ENCODE assay signal across 8 mouse cellular contexts in genomic region chr5:102843934-102844709, GRCm38 (mm10).
DNase-seq lines count a peak whose midpoint lies in the region; ATAC-seq and TF ChIP-seq lines count a peak whose summit lies in the region.

No protein-coding gene starts in this region.

- peak; percentile 76 for ATAC-seq in intestine, embryonic 14.5 days (replicated peaks; ENCODE audit: low FRiP score, low TSS enrichment, low read depth)
- no peak for ATAC-seq in midbrain, postnatal 0 days (ENCODE audit: low FRiP score)

- H3K4me2 ChIP-seq in intestine, embryonic 14.5 days (ENCODE audit: low read length): peak overlapping the region; percentile 61; the same call in 1 of the 2 replicates
- H3K4me2 ChIP-seq in midbrain, postnatal 0 days (ENCODE audit: low read depth, low read length, poor library complexity, severe bottlenecking): peak overlapping the region; percentile 69

- DNase-seq in embryo, embryonic 10 days (ENCODE audit: low spot score): peak; percentile 31
- no peak for DNase-seq in embryo, embryonic 11 days
- DNase-seq in intestine, embryonic 14.5 days (ENCODE audit: low spot score): no peak
- DNase-seq in kidney, postnatal 25 days: peak; percentile 80 to 91
- no peak for DNase-seq in midbrain, postnatal 0 days (ENCODE audit: low spot score)
- DNase-seq in ovary, postnatal 10 days (ENCODE audit: low spot score): no peak
- DNase-seq in layer of hippocampus, adult 2 months (ENCODE audit: low spot score in 2 of 2): no peak
- no peak for DNase-seq in left cerebral cortex, adult 11 months (ENCODE audit: low spot score)

- H3K9ac ChIP-seq in intestine, embryonic 14.5 days (ENCODE audit: low read length): no peak overlapping the region
- no peak overlapping the region for H3K9ac ChIP-seq in midbrain, postnatal 0 days (replicated peaks; ENCODE audit: low read length, poor library complexity, severe bottlenecking)

- H3K27me3 ChIP-seq in intestine, embryonic 14.5 days (replicated peaks; ENCODE audit: control insufficient read depth, insufficient read depth, low read length): no peaks in the 10 kb centered on the region
- H3K27me3 ChIP-seq in midbrain, postnatal 0 days (ENCODE audit: insufficient read depth, low read length): no peaks in the 10 kb centered on the region

- no peak for TF ChIP-seq CTCF in midbrain, postnatal 0 days (IDR thresholded peaks at IDR 0.05)
- TF ChIP-seq CTCF in layer of hippocampus, adult 2 months (conservative IDR thresholded peaks at IDR 0.05): no peak

- 35% methylated on average over 5 of the region's 5 CpGs for WGBS in intestine, embryonic 14.5 days
- 28% methylated on average over 5 of the region's 5 CpGs for WGBS in midbrain, postnatal 0 days

- H3K27ac ChIP-seq in intestine, embryonic 14.5 days (ENCODE audit: low read depth): no peak overlapping the region
- H3K27ac ChIP-seq in midbrain, postnatal 0 days (ENCODE audit: low read depth, low read length): no peak overlapping the region
- H3K27ac ChIP-seq in layer of hippocampus, adult 2 months: no peak overlapping the region

- no peaks in the 10 kb centered on the region for H3K36me3 ChIP-seq in intestine, embryonic 14.5 days (ENCODE audit: control insufficient read depth, insufficient read depth, low read length)
- no peaks in the 10 kb centered on the region for H3K36me3 ChIP-seq in midbrain, postnatal 0 days (ENCODE audit: insufficient read depth, low read length)

- H3K4me1 ChIP-seq in intestine, embryonic 14.5 days (replicated peaks; ENCODE audit: control insufficient read depth, insufficient read depth, low read length): peaks cover 3% of the 10 kb centered on the region; the same call in 1 of the 2 replicates
- H3K4me1 ChIP-seq in midbrain, postnatal 0 days (ENCODE audit: insufficient read depth, low read length): peaks cover 7% of the 10 kb centered on the region; the same call in 1 of the 2 replicates

- no peak overlapping the region for H3K4me3 ChIP-seq in intestine, embryonic 14.5 days (ENCODE audit: low read depth, low read length)
- H3K4me3 ChIP-seq in midbrain, postnatal 0 days (ENCODE audit: low read depth, low read length): no peak overlapping the region
- no peak overlapping the region for H3K4me3 ChIP-seq in layer of hippocampus, adult 2 months

- H3K9me3 ChIP-seq in intestine, embryonic 14.5 days (ENCODE audit: control insufficient read depth, low read length): no peaks in the 10 kb centered on the region
- H3K9me3 ChIP-seq in midbrain, postnatal 0 days (ENCODE audit: low read length): no peaks in the 10 kb centered on the region

Comparison
In these comparisons a context has a peak if more than half of its experiments do, and no peak if none do; other contexts are left out.
1. DNase-seq: peak in embryo, embryonic 10 days (single experiment) and kidney, postnatal 25 days (2 of 2); none in embryo, embryonic 11 days (single experiment), intestine, embryonic 14.5 days (single experiment), midbrain, postnatal 0 days (single experiment), ovary, postnatal 10 days (single experiment), layer of hippocampus, adult 2 months (0 of 2) and left cerebral cortex, adult 11 months (single experiment).